Mouse (Mus musculus) limb, embryonic 13.5 days (tissue): ENCODE measurements at regions not wholly inside any gene's neighbourhood (a gene's known extent, or its start where the extent isn't known, plus 50 kb on each side); places are given as distances from the start of the nearest gene placed in this dataset.
A peak's percentile ranks its signal among the peaks of the same experiment; 100 is the strongest.

ENCODE experiments used
- ATAC-seq: fragments of 200-750 bp; cut with Nextera tagmentation; 2 replicates; pipeline ENCODE4 v1.8.0; 2017; ENCODE audit warnings: low read depth, moderate number of reproducible peaks, moderate TSS enrichment; ENCODE audit not compliant: low FRiP score
- H3K27ac ChIP-seq: fragments of 300-500 bp; sonication (generic); 2 replicates; pipeline ENCODE4 v1.5.1; 2015; ENCODE audit warnings: inconsistent platforms, mild to moderate bottlenecking, moderate library complexity
- H3K27me3 ChIP-seq: fragments of 300-500 bp; sonication (generic); 2 replicates; pipeline ENCODE4 v1.6.1; 2015; ENCODE audit warnings: mild to moderate bottlenecking, inconsistent platforms
- H3K36me3 ChIP-seq: fragments of 300-500 bp; sonication (generic); 2 replicates; pipeline ENCODE4 v1.6.1; 2015; ENCODE audit warnings: inconsistent platforms, mild to moderate bottlenecking, moderate library complexity
- H3K4me1 ChIP-seq: fragments of 300-500 bp; sonication (generic); 2 replicates; pipeline ENCODE4 v1.6.1; 2015; ENCODE audit warnings: inconsistent platforms
- H3K4me2 ChIP-seq: fragments of 300-500 bp; sonication (generic); replicated peaks from 2 replicates; pipeline ENCODE4 v1.6.1; 2015; ENCODE audit warnings: inconsistent platforms, mild to moderate bottlenecking, moderate library complexity
- H3K4me3 ChIP-seq: fragments of 300-500 bp; sonication (generic); 2 replicates; pipeline ENCODE4 v1.5.1; 2015; ENCODE audit warnings: moderate library complexity, mild to moderate bottlenecking, inconsistent platforms
- H3K9ac ChIP-seq: fragments of 300-500 bp; sonication (generic); 2 replicates; pipeline ENCODE4 v1.6.1; 2015; ENCODE audit warnings: mild to moderate bottlenecking, inconsistent platforms
- H3K9me3 ChIP-seq: fragments of 300-500 bp; sonication (generic); 2 replicates; pipeline ENCODE4 v1.6.1; 2016; ENCODE audit warnings: inconsistent platforms
- WGBS: fragments of 180-500 bp; shearing (Covaris S2); methylation state at CpG from one replicate; pipeline ENCODE4 v1.1.7; 2015; 5-methylcytosine and 5-hydroxymethylcytosine counted together

- Histone ChIP-seq H3K27ac (no peak overlapping the region), H3K4me2 (no peak overlapping the region), H3K9ac (no peak overlapping the region), H3K4me1 (peaks cover 3% of the 10 kb centered on the region; the same call in 1 of the 2 replicates), H3K9me3 (no peaks in the 10 kb centered on the region), H3K4me3 (no peak overlapping the region), H3K36me3 (no peaks in the 10 kb centered on the region), H3K27me3 (no peaks in the 10 kb centered on the region)
- no peak for ATAC-seq
- 28% methylated on average over 3 of the region's 3 CpGs for WGBS
Observed at GRCm38 (mm10) chr10:29736677-29737076, 201.0 kb upstream of the Rspo3 start.

DNA sequence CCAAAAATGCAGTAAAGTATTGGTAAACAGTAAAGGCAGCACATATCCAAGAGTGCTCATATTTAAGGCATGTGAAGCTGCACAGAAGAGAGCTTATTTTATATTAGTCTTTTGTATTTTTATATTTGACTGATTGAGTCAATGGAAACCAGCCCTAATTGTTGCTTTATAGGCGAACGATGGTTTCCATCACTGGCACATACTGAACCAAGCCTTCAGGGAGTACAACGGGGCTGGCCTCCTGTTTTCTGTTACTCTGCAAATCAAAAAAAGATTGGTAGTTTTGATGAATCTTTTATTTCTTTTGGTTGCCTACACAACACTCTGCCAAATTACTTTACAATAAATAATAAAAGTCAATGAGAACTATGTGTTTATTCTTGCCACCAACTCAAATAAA is 189.7 kb upstream of the Rspo3 start:
- Histone ChIP-seq H3K4me2 (no peak overlapping the region), H3K4me3 (no peak overlapping the region), H3K9ac (no peak overlapping the region), H3K36me3 (no peaks in the 10 kb centered on the region), H3K9me3 (no peaks in the 10 kb centered on the region), H3K27me3 (no peaks in the 10 kb centered on the region), H3K27ac (no peak overlapping the region), H3K4me1 (peaks cover 12% of the 10 kb centered on the region; the same call in 1 of the 2 replicates)
- no peak for ATAC-seq
- WGBS: 18% methylated on average over 3 of the region's 3 CpGs

DNA sequence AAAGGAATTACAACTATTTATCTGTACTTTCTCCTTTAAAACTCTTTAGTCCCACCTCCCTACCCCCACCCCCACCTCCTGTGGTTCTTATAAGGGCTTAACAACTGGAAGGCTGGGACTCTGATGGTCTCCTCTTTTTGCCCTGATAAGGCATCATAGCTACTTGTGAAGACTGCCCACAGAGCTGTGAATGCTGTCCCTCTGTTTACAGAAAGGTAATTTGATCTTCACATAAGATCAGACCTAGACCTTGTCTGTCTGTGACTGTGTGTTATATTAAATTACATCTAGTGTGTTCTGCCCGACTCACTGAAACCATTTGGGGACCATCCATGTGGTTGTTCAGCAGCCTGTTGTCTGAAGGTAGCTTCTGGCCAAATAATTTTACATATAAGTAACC is 175.3 kb upstream of the Rspo3 start:
- Histone ChIP-seq H3K9me3 (no peaks in the 10 kb centered on the region), H3K4me3 (no peak overlapping the region), H3K27me3 (no peaks in the 10 kb centered on the region), H3K4me2 (no peak overlapping the region), H3K36me3 (no peaks in the 10 kb centered on the region), H3K27ac (no peak overlapping the region), H3K4me1 (peaks cover 6% of the 10 kb centered on the region; the same call in 1 of the 2 replicates), H3K9ac (no peak overlapping the region)
- ATAC-seq: no peak
- 21% methylated on average over 1 of the region's 1 CpGs for WGBS

- Histone ChIP-seq H3K27me3 (no peaks in the 10 kb centered on the region), H3K27ac (no peak overlapping the region), H3K4me3 (no peak overlapping the region), H3K9me3 (no peaks in the 10 kb centered on the region), H3K4me1 (peaks cover 6% of the 10 kb centered on the region; the same call in 1 of the 2 replicates), H3K9ac (no peak overlapping the region), H3K4me2 (no peak overlapping the region), H3K36me3 (no peaks in the 10 kb centered on the region)
- no peak for ATAC-seq
- WGBS: 53% methylated on average over 2 of the region's 2 CpGs
Observed at GRCm38 (mm10) chr10:29708653-29709052, 173.0 kb upstream of the Rspo3 start.

GRCm38 (mm10) chr10:29693009-29693935 is 157.6 kb upstream of the Rspo3 start:
- no peaks in the 10 kb centered on the region for H3K4me1 ChIP-seq
- 68% methylated on average over 15 of the region's 15 CpGs for WGBS
- ATAC-seq: no peak
- no peak overlapping the region for H3K4me3 ChIP-seq
- H3K27ac ChIP-seq: no peak overlapping the region
- H3K4me2 ChIP-seq: no peak overlapping the region
- H3K27me3 ChIP-seq: no peaks in the 10 kb centered on the region
- H3K36me3 ChIP-seq: no peaks in the 10 kb centered on the region
- H3K9me3 ChIP-seq: no peaks in the 10 kb centered on the region
- H3K9ac ChIP-seq: no peak overlapping the region

GRCm38 (mm10) chr10:29689529-29689928 is 153.9 kb upstream of the Rspo3 start:
- H3K27me3 ChIP-seq: no peaks in the 10 kb centered on the region
- 78% methylated on average over 3 of the region's 3 CpGs for WGBS
- H3K4me3 ChIP-seq: no peak overlapping the region
- no peaks in the 10 kb centered on the region for H3K4me1 ChIP-seq
- H3K9ac ChIP-seq: no peak overlapping the region
- no peak overlapping the region for H3K27ac ChIP-seq
- no peaks in the 10 kb centered on the region for H3K9me3 ChIP-seq
- no peak for ATAC-seq
- no peak overlapping the region for H3K4me2 ChIP-seq
- no peaks in the 10 kb centered on the region for H3K36me3 ChIP-seq

DNA sequence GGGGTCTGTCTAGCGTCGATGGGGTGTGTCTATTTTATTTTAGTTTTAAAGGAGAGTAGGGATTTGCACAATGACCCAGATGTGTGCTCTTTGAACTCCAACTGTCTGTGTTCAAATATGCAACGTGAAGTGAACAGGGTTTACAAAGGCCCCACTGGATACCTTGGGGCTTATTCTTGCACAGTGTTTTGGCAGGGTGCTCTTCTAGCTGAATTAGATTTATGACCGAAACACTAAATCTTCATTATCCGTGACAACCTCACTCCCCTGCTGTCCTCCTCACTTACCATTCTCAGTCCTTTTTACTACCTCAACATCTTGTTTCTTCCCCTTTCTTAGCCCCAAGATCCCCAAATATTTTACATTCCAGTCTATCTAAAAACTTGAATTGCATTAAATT is 151.3 kb upstream of the Rspo3 start:
- 38% methylated on average over 5 of the region's 5 CpGs for WGBS
- Histone ChIP-seq H3K36me3 (no peaks in the 10 kb centered on the region), H3K9ac (no peak overlapping the region), H3K9me3 (no peaks in the 10 kb centered on the region), H3K27ac (no peak overlapping the region), H3K27me3 (no peaks in the 10 kb centered on the region), H3K4me1 (no peaks in the 10 kb centered on the region), H3K4me2 (no peak overlapping the region), H3K4me3 (no peak overlapping the region)
- peak; percentile 72; the same call in 1 of the 2 replicates for ATAC-seq

- no peaks in the 10 kb centered on the region for H3K9me3 ChIP-seq
- no peaks in the 10 kb centered on the region for H3K27me3 ChIP-seq
- H3K9ac ChIP-seq: no peak overlapping the region
- H3K4me2 ChIP-seq: no peak overlapping the region
- WGBS: 69% methylated on average over 3 of the region's 3 CpGs
- no peak overlapping the region for H3K27ac ChIP-seq
- no peak for ATAC-seq
- no peaks in the 10 kb centered on the region for H3K36me3 ChIP-seq
- no peak overlapping the region for H3K4me3 ChIP-seq
- H3K4me1 ChIP-seq: peaks cover 16% of the 10 kb centered on the region
Observed at GRCm38 (mm10) chr10:29674377-29674776, 138.7 kb upstream of the Rspo3 start.

GRCm38 (mm10) chr10:29661752-29662151 is 126.1 kb upstream of the Rspo3 start:
- Histone ChIP-seq H3K27ac (no peak overlapping the region), H3K9ac (no peak overlapping the region), H3K4me2 (no peak overlapping the region), H3K4me1 (no peaks in the 10 kb centered on the region), H3K36me3 (no peaks in the 10 kb centered on the region), H3K4me3 (no peak overlapping the region), H3K9me3 (no peaks in the 10 kb centered on the region), H3K27me3 (no peaks in the 10 kb centered on the region)
- ATAC-seq: no peak
- 51% methylated on average over 1 of the region's 1 CpGs for WGBS

- Histone ChIP-seq H3K27ac (no peak overlapping the region), H3K36me3 (no peaks in the 10 kb centered on the region), H3K9me3 (no peaks in the 10 kb centered on the region), H3K4me1 (0 out of 2 replicates have a peak, but pooled peaks cover 6% of the 10 kb centered on the region), H3K27me3 (no peaks in the 10 kb centered on the region), H3K4me3 (no peak overlapping the region), H3K4me2 (no peak overlapping the region), H3K9ac (no peak overlapping the region)
- no peak for ATAC-seq
- WGBS: 59% methylated on average over 1 of the region's 1 CpGs
Observed at GRCm38 (mm10) chr10:29640249-29640648, 104.6 kb upstream of the Rspo3 start.

DNA sequence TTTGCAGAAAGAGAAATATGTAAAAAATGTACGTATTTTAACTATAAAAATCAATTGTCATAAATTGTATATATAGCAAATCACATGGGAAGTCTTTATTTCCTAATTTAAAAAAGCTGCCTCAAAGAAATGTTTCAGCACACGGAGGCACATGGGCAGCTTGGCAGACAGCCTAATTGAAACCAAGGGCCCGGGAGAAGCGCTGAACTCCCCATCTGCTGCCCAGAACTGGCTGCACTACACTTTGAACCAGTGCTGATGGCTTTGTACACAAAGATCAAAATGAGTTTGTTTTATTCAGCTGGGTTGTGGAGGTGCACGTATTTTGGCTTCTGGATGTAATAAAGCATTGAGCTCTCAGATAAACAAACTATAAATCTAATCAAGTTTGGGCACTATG is 100.2 kb upstream of the Rspo3 start:
- H3K9me3 ChIP-seq: no peaks in the 10 kb centered on the region
- no peaks in the 10 kb centered on the region for H3K36me3 ChIP-seq
- no peak overlapping the region for H3K4me2 ChIP-seq
- 12% methylated on average over 5 of the region's 5 CpGs for WGBS
- H3K4me3 ChIP-seq: no peak overlapping the region
- ATAC-seq: no peak
- H3K27ac ChIP-seq: no peak overlapping the region
- H3K27me3 ChIP-seq: no peaks in the 10 kb centered on the region
- H3K9ac ChIP-seq: no peak overlapping the region
- H3K4me1 ChIP-seq: 0 out of 2 replicates have a peak, but pooled peaks cover 6% of the 10 kb centered on the region

- Histone ChIP-seq H3K4me3 (no peak overlapping the region), H3K27ac (no peak overlapping the region), H3K4me2 (no peak overlapping the region), H3K27me3 (no peaks in the 10 kb centered on the region), H3K9ac (no peak overlapping the region), H3K9me3 (no peaks in the 10 kb centered on the region), H3K36me3 (no peaks in the 10 kb centered on the region), H3K4me1 (no peaks in the 10 kb centered on the region)
- ATAC-seq: no peak
- WGBS: 24% methylated on average over 4 of the region's 4 CpGs
Observed at GRCm38 (mm10) chr10:29595455-29595854, 59.8 kb upstream of the Rspo3 start.

DNA sequence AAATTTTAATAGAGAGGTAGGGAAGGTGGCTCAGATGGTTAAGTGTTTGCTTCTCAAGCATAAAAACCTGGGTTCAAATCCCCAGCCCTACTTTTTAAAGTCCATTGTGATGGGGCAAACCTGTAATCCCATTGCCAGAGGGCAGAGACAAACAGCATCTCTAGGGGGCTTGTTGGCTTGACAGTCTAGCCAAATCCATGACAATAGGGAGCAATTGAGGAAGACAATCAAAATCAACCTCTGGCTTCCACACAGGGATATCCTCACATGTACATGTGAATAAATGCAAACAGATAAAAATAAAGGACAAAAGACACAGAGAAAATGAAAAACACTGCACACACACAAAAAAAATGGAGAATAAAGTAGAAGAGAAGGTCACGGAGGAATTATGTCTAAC is 59.3 kb upstream of the Rspo3 start:
- ATAC-seq: no peak
- Histone ChIP-seq H3K4me2 (no peak overlapping the region), H3K9ac (no peak overlapping the region), H3K4me3 (no peak overlapping the region), H3K4me1 (no peaks in the 10 kb centered on the region), H3K27ac (no peak overlapping the region), H3K27me3 (no peaks in the 10 kb centered on the region), H3K9me3 (no peaks in the 10 kb centered on the region), H3K36me3 (no peaks in the 10 kb centered on the region)
- WGBS: 53% methylated on average over 1 of the region's 1 CpGs
